Mouse (Mus musculus): ENCODE measurements at regions not wholly inside any gene's neighbourhood (a gene's known extent, or its start where the extent isn't known, plus 50 kb on each side); places are given as distances from the start of the nearest gene placed in this dataset.

GRCm38 (mm10) chr12:92293341-92293720, 444.4 kb upstream of the Sel1l start:
- intact Hi-C loops (cut with DNase I) = no loop called here
- DNase-seq (ENCODE audit: low spot score in 2 of 2) = no peak

- DNase-seq (ENCODE audit: low spot score in 2 of 2) = no peak
- intact Hi-C loops (cut with DNase I) = no loop called here
Measured at GRCm38 (mm10) chr12:92292460-92293340, 443.7 kb upstream of the Sel1l start.

DNA sequence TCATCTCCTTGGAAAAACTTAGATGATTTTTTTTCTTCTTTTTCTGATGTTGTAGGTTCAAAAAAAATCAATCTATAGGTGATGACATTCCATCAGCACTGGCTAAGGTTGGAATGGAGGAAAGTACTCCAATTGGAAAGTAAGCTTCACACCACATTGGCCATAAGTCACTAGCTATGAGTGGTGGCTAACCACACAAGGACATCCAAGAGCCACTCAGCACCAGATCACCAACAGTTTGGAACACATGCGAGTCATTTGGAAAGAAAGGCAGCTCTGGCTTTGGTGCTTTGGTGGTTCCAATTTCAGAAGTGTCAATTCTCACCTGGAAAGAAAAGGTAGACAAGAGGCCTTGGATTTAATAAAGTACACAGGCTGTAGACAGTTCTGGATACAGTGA, 442.5 kb upstream of the Sel1l start:
- DNase-seq (ENCODE audit: low spot score in 2 of 2) = no peak
- intact Hi-C loops (cut with DNase I) = no loop called here

GRCm38 (mm10) chr12:92285511-92285910, 436.6 kb upstream of the Sel1l start:
- intact Hi-C loops (cut with DNase I) = no loop called here
- no peak for DNase-seq (ENCODE audit: low spot score in 2 of 2)

DNA sequence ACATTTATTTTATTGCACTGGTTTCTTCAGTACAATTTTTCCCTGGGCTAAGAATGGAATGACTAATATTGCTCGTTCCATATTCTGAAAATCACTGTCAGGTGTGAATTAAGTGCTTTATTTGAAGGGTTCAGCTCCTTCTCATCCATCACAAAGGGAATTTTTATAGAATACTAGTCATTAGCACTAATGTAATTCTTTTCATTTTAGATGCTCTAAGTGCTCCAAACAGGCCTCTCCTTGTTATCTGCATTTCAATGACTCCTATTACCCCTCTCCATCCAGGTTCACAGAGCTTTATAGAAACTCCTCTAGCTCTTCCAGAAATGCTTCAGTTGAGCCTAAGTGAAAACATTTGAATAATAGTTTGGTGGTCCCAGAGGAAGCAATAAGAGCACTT, 431.5 kb upstream of the Sel1l start:
- no peak for DNase-seq (ENCODE audit: low spot score in 2 of 2)
- intact Hi-C loops (cut with DNase I) = no loop called here

GRCm38 (mm10) chr12:92251962-92252361, 403.0 kb upstream of the Sel1l start:
- intact Hi-C loops (cut with DNase I) = no loop called here
- DNase-seq (ENCODE audit: low spot score in 2 of 2) = no peak

GRCm38 (mm10) chr12:92246790-92247451, 398.0 kb upstream of the Sel1l start:
- intact Hi-C loops (cut with DNase I) = no loop called here
- peak in 1 of 2 experiments; percentile 12 for DNase-seq (ENCODE audit: low spot score in 2 of 2)

GRCm38 (mm10) chr12:92239956-92240699, 391.2 kb upstream of the Sel1l start:
- DNase-seq (ENCODE audit: low spot score in 2 of 2) = peak; percentile 6 to 7
- intact Hi-C loops (cut with DNase I) = no loop called here

DNA sequence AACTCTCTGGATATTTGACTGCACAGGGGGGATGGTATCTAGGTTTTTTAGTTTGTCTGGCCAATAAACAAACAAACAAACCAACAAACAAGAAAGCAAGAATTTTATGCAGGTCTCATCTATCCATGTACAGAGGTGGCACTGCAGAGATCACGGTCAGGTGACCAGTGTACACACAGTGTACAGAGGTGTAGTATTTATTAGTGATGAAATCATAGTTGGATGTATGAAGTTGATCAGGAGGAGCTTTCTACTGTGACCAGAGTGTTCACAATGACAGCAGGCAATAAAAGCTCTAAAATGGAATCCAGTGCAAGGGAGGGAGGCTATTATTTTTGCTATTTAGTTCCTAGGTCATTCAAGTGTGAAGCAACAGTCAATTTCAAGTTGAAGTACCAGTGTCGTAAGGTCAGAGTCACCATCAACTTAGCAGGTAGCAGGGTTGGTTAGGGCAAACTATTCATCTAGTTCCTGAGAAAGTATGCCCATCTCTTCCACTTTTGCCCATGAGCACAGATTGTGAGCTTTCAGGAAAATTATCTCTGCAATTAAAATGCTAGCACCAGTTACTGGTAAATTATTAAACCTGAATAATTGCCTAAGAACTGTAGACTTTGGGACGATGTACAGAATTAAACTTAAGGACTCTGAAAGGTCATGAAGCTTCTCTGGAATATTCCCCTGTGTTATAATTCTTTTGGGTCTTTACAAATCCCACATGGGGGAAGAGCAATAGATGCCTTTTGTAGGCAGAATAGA, 384.9 kb upstream of the Sel1l start:
- intact Hi-C loops (cut with DNase I) = no loop called here
- DNase-seq (ENCODE audit: low spot score in 2 of 2) = no peak

GRCm38 (mm10) chr12:92228585-92228984, 379.6 kb upstream of the Sel1l start:
- intact Hi-C loops (cut with DNase I) = no loop called here
- no peak for DNase-seq (ENCODE audit: low spot score in 2 of 2)

DNA sequence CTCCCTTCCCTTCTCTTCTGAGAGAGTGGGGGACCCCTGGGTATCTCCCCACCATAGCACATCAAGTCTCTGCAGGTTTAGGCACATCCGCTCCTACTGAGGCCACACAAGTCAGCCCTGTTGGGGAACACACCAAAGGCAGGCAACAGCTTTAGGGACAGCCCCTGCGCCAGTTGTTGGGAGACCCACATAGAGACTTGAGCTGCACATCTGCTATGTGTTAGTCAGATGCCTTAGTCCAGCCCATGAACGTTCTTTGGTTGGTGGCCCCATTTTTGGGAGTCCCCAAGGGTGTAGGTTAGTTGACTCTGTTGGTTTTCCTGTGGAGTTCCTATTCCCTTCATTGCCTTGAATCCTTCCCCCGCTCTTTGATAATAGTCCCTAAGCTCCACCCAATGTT, 354.4 kb upstream of the Sel1l start:
- no peak for DNase-seq (ENCODE audit: low spot score in 2 of 2)

GRCm38 (mm10) chr12:92200602-92201001, 351.6 kb upstream of the Sel1l start:
- no peak for DNase-seq (ENCODE audit: low spot score in 2 of 2)
- intact Hi-C loops (cut with DNase I) = no loop called here

More for the DNA sequence above, 354.4 kb upstream of the Sel1l start:
- intact Hi-C loops (cut with DNase I) = no loop called here

- DNase-seq (ENCODE audit: low spot score in 2 of 2) = no peak
- intact Hi-C loops (cut with DNase I) = no loop called here
Measured at GRCm38 (mm10) chr12:92198738-92199477, 350.0 kb upstream of the Sel1l start.

GRCm38 (mm10) chr12:92193934-92194685, 345.2 kb upstream of the Sel1l start:
- intact Hi-C loops (cut with DNase I) = no loop called here
- DNase-seq (ENCODE audit: low spot score in 2 of 2) = no peak

- DNase-seq (ENCODE audit: low spot score in 2 of 2) = no peak
- intact Hi-C loops (cut with DNase I) = no loop called here
Measured at GRCm38 (mm10) chr12:92193199-92193933, 344.4 kb upstream of the Sel1l start.

- peak in 1 of 2 experiments; percentile 8 for DNase-seq (ENCODE audit: low spot score in 2 of 2)
- intact Hi-C loops (cut with DNase I) = no loop called here
Measured at GRCm38 (mm10) chr12:92189022-92189421, 340.1 kb upstream of the Sel1l start.

GRCm38 (mm10) chr12:92187133-92187482, 338.2 kb upstream of the Sel1l start:
- intact Hi-C loops (cut with DNase I) = no loop called here
- no peak for DNase-seq (ENCODE audit: low spot score in 2 of 2)
